Mouse (Mus musculus): ENCODE data around the gene Mrto4.

DNA sequence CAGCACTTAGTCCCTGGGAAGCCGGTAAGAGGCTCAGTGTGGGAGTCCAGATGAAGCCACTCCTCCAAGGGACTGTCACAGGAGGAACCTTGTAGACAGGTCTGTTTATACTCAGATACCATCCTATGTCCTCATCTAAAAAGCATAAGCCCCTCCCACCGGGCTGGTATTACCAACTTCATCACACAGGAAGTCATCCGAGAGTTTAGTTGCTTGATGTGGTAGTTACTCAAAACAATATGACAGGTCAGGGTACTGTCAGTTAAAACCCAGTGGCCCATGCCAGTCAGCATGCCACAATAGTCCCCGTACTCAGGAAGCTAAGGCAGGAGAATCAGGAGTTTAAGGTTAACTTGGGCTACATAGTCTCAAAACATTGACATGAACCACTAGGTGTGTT lies 32.6 kb downstream of the Mrto4 start:
- TF ChIP-seq POLR2A (IDR thresholded peaks at IDR 0.05; ENCODE audit: insufficient read depth, low read depth, low read length) (no peak), CTCF (IDR thresholded peaks at IDR 0.05) (no peak), EP300 (IDR thresholded peaks at IDR 0.05; ENCODE audit: insufficient read depth, low read depth, low read length) (no peak)
